Mouse (Mus musculus) megakaryocyte progenitor cell, adult 5-6 weeks (primary cell): ENCODE measurements around the gene Cbfa2t2. TPM values are rescaled to one million over a fixed set of nuclear protein-coding genes. Genes with fewer than 3 reads are reported as not detected.

Experiments used
- ATAC-seq: replicated peaks from 2 replicates; pipeline ENCODE4 v1.8.0; 2016; ENCODE audit warnings: mild to moderate bottlenecking, moderate TSS enrichment, inconsistent platforms; ENCODE audit not compliant: poor library complexity
- total RNA-seq, 2 experiments: library from RNA; stranded (forward) in 1 of 2; stranded (reverse) in 1 of 2; fragments of 157-497, 149-512 nt in 1 of 2; fragments of 200-1000 nt in 1 of 2; gene quantifications; 2 replicates each; pipeline versions ENCODE4 v1.2.3 to v1.2.4; 2015 to 2017

Cbfa2t2 gene
- 14.8 and 23.3 TPM in 2 replicates for total RNA-seq (2015)
- total RNA-seq (2017), result 10.1 and 11.5 TPM in 2 replicates

DNA sequence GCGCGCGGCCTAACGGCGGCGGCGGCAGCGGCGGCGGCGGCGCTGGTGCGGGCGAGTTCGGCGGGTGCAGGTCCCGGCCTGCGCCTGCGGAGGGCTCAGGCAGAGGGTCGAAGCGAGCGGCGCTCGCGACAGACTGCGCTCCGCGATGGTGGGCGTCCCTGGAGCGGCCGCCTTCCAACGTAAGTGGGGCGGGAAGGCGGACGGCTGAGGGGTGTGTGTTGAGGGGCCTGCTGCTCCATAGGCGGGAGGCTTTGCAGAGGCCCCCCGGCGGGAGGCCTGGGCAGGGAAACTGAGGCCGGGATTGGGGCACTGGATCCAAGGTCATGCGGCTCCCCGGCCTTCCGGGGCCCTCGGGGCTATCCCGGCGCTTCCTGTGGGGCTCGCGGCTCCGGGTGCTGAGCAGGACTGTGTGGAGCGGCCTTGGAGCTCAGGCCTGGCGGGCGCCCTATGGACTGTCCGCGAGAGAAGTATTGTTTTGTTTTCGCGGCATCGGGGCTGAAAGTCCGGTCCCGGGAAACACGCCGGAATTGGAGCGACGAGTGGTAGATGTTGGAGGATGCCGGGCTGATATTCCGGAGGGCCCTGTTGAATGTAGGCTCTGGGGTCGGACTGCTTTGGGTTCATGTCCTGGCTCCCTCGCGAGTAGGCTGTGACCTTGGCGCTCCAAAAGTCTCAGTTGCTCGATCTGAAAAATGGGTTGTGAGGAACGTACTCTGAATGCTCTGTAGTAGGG, at the start of gene Cbfa2t2:
Cbfa2t2 (plus strand) TSS at position 24 of the 733 bp plus-strand sequence.
- peak; percentile 22 for ATAC-seq

DNA sequence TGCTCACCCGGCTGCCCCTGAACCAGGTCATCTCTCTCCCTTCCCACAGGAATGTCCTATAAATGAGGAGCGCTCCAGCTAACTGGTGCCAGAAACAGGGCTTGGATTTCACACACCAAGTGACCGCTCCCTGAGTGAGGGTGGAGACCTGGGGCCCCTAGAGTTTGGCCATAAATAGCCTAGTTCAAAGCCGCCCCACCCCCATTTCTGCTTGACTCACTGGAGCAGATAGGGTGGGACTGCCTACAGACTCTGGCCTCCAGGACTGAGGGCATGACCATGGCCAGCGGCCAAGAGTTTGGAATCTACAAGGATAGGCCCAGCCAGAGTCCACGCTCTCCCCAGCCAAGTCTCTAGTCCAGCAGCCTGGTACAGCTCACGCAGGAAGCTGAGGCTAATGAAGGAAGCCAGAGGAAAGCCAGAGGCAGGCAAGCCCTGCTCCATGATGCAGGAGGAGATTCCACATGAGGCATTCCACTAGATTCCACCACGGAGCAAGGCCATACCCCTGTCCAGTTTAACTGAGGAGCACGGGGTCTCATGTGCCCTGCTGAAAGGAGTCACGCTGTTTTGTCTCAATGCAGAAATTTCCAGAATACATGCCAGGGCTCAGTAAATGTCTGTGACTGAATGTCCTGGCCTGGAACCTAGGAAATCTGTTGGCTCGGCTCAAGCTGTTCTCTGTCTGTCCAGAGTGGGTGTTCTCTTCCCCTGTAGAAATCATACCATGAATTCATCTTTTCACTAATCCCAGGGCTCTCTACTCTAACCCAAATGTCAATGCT, 45.9 kb upstream of the Cbfa2t2 start:
- ATAC-seq, result no peak

DNA sequence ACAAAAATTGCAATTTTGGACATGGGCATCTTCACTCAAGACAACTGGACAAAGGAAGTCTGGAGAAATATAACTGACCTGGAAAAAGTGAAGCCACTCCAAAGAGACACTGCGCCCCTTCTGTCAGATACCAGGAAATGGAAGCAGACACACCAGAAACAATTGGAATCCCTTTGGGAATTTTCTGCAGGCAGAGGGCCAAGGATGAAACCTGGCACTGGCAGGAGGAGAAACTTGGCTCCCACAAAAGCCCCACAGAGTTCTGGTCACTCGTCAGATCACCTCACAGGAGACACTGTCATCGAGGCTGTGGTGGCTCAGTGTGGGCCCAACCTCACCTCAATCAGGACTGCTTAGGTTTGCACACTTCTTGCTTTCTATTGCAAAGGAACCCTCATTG, 41.7 kb upstream of the Cbfa2t2 start:
- no peak for ATAC-seq

DNA sequence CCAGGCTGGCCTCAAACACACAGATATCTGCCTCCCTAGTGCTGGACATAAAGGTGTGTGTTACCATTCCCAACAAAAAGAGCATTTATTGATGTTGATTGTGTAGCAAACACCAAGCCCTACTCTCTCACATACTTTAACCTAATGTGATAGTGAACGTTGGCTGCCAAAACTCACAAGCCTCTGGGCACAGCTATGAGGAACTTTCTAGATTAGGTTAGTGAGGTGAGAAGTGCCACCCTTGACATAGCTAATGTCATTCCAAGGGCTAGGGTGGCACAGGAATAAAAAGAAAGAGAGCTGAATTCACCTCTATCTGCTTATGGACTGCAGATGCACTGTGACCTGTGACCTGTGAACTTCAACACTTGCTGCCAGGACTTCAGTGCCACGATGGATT, 39.8 kb upstream of the Cbfa2t2 start:
- ATAC-seq, result no peak

DNA sequence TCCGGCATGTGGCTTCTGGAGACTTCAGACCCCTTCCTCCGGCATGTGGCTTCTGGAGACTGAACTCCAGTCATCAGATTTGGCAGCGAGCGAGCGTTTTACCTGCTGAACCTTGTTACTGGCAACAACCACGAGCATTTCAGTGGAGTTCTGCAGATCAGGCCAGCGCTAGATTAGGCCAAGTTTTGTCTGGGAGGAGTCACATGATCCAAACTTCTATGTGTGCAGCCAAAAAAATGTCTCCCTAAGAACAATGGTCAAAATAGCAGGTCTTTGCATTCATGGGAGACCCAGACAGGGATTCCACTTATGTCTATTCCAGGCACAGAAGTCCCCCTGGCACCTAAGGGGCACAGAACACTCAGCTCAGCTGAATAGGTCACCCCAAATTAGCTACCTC, 38.0 kb upstream of the Cbfa2t2 start:
- no peak for ATAC-seq

DNA sequence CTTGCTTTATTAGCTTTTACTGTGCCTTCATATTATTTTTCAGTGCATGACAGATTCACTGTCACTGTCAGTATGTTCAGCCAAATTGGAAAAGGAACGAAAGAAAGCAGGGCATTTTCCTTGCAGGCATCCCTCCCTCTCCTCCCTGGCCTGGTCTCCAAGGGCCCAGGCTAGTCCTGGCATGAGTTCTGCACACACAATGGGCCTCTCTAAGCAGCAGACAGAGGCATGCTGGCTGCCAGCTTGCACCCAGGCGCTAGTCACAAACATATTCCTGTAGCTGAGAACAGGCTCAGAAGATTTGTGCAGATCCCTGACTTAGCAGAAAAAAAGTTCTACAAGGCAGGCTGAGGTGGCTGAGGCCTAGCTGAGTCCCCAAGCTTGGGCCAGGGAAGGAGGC, 37.0 kb upstream of the Cbfa2t2 start:
- ATAC-seq, result no peak

DNA sequence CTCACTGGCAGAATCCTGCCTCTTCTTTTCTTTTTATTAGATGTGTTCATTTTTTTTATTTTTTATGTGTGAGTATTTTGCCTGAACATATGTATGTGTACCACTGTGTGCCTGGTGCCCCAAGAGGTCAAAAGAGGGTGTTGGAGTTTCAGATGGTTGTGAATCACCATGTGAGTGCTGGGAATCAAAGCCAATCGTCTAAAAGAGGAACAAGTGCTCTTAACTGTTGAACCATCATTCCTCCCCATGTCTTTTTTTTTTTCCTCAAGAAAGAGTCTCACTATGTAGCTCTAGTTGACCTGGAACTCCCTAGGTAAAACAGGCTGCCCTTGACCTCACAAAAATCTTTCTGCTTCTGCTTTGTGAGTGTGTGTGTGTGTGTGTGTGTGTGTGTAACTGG, 34.3 kb upstream of the Cbfa2t2 start:
- ATAC-seq, result no peak

DNA sequence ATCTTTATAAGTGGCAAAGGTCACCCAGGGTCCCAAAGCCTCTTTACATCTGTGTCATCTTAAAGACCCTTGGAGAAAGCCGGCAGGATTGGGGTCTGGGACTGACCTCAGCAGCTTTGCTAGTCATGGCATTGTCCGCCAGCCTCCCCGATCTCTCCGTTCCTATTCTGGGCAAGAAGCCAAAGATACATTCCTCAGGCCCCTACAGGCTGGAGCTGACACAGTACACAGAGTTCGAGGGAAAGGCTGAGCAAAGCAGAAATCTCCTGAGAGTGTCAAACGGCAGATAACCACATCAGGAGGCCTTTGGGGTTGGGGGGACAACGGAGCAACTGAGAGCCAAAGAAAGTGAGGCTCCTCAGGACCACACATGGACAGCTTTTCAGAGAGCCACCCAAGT, 33.5 kb upstream of the Cbfa2t2 start:
- 0 out of 2 replicates have a peak, but pooled peaks have one; percentile 38 for ATAC-seq

DNA sequence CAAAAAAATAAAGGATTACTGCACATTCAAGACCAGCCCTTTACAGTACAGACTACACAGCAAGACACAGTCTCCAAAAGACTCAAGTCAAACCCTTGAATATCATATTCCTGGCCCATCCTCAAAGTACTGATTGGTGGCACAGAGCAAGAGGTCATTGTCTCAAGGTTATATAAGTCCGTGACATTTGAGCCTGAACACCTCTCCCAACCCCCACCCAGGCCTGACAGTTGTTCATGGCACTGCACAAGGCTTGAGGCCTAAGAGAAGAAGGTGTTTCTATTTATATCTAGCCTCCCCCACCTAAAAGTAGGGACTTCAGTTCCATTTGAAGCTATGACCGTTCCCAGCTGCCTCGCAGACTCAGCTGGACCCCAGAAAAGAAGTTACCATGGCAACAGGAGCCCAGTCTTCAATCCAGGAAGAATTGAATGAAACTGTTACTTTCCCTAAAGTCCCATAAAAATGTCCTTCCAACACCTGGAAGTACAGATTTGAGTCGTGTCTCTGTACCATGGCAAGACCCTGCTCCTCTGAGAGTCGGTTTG, 30.8 kb upstream of the Cbfa2t2 start:
- ATAC-seq, result no peak

DNA sequence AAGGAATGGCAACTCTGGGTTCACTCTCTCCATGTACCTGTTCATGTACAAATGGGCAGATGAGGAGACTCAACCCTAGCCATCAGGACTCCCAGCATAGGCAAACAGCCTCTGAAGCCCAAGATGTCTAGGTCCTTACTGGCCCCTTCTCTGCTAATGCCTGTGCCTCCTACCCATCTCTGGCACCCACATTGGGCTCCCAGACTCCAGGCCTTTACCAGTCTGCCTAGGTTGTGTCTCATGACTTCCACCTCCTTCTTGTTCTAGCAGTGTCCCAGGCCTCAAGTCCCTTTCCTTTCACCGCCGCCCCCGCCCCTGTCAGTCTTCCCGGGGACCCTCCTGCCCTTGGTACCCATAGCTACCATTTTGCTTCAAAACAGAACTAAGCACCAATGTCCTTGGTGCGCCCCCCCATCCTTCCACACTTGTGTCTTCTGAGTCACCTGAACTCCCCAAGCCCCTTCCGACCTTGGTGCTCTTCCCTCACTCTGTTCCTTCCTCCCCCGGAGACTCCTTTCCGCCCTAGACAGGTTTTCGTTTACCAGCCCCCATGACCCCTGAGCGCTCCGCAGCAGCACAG, 29.1 kb upstream of the Cbfa2t2 start:
- no peak for ATAC-seq

DNA sequence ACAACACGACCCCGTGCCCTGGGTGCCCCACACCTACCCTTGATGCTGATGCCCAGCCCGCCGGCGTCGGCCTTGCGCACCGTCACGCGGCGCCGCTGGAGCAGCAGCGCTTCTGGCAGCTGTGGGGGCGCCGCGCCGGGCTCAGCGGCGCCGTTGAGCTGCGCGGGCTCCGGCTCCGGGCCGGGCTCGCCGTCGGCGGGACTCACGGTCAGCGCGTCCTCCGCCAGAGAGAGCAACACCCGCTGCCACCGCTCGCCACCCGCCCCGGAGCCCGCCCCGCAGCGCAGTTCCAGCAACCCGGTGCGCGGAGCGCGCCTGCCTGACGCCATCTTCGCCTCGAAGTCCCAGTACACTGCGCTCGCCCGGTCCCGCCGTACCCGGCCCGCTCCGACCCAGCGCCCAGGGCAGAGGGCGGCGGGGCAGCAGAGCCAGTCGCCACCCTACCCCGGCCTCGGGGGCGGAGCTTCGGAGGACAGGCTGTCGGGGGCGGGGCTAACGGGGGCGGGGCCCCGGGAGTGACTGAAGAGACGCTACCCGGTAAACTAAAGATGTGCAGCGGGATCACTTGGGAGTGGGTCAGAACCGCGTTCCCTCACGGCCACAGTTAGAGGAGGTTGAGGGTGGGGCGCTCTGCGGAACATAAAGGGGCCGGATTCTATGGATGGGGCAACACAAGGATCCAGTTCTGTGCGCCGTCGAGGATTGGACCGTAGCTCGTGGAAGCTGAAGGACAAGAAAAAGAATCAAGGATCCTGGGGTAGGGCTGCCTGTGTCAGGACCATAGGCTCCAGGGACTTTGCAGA, 28.4 kb upstream of the Cbfa2t2 start, which contains the start of gene Snta1:
Snta1 (minus strand) TSS at position 457 of the 803 bp plus-strand sequence.
- peak; percentile 80 for ATAC-seq

DNA sequence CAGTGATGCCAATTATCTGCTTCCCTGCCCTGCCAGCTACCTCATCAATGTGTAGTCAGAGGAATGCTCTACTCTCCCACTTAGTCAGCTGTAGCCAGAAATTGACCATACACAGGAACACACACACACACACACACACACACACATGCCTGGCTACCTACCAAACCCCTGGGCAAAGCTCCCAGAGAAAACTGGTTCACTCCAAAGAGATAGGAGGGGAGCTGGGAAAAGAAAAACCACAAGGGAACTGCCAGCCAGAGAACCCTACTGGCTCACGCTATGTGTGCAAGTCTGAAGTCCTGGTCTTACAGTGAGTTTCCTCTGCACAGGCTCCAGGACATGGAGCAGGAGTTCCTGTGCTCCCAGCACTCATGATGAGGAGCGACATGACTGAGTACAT, 25.9 kb upstream of the Cbfa2t2 start:
- ATAC-seq, result no peak

DNA sequence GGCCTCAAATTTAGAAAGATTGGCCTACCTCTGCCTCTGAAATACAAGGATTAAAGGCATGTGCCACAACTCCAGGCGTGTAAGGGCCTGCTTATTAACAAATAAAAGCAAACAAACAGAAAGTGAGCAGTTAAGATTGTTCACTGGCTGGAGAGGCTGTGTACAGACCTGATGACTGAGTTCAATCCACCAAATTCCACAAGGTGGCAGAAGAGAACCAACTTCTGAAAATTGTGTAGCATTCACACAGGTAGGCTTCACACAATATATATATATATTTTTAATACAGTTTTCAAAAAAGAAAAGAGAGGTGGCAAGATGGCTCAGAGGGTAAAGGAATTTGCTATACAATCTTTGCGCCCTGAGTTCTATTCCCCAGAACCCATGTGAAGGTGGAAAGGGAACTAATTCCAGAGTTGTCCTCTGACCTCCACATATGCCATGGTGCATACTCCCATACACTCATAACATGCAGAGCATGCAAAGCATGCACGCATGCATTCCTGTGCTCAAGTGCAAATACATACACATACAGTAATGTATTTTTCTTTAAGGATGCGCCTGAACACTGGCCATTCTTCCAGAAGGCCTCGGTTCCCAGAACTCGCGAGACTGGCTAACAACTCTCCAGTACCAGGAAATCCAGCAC, 24.1 kb upstream of the Cbfa2t2 start:
- peak; percentile 59 for ATAC-seq

DNA sequence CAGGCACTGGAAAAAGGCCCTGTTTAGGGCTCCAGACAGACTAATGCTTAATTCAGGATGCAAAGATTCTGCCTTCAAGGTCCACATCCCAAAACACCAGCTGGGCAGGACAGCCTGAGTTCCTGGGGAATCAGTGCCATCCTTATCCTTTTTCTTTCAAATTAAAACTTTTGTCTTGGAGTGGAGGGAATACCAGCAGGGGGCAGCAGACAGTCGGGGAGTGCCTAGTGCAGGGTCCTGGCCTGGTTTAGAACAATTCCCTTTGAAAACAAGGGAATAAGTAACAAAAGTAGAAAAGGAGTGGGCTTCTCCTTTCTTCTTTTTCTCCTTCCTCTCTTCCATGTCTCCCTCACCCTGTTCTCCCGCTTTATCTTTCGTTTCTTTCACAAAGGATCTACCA, 19.2 kb upstream of the Cbfa2t2 start:
- ATAC-seq, result peak; percentile 74

DNA sequence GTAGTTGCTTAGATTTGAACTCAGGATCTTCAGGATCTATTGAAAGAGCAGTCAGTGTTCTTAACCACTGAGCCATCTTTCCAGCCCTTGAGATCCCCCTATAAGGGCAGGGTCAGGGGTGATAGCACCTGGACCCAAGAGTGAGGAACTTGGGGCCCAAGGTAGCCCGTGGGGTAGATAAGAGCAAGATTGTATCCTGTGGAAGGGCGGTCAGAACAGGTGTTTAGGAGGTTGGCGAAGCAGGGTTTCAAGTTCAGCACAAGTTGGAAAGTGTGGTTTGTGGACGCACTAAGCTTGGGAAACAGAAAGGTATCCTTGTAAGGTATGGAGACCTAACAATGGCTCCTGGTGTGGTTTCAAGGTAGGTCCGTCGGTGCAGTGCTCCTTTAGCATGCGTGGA, 18.3 kb upstream of the Cbfa2t2 start:
- no peak for ATAC-seq

DNA sequence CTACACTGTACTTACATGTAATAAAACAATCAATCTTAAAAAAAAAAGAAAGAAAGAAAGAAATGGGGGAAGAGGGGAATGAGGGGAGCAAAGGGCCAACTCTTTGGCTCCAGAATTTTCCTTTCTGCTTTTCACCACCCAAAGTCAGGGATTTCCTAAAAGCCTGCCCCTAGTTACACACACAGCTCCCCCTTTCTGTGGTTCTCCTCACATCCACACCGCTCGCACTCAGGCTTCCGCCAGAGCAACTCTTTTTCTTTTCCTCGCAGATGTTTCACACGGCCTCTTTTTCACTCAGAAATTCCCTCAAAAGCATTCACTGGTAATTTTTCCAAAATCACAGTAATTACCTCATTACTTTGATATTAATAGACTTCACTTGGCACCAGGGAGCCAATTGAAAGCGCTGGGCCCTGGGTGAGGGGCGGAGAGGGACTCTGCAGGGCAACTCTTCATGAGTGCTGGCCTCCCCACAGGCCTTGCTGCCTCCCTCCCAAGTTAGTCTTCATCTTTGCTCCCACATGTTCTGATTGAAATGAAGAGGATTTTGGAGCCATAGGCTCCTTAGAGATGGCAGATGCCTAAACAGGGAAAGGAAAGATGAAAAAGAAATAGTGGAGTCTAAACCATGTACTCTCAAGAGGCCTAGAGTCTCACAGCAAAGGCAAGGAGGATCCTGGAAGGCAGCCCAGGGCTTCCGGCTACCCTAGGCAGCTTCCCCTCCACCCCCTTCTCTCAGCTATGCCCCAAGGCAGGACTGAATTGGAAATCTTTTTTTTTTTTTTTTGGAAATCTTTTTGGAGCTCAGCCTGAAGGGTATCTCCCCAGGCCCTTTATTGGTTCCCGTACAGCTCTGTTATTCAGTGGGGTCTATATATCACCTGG, 16.4 kb upstream of the Cbfa2t2 start:
- no peak for ATAC-seq

DNA sequence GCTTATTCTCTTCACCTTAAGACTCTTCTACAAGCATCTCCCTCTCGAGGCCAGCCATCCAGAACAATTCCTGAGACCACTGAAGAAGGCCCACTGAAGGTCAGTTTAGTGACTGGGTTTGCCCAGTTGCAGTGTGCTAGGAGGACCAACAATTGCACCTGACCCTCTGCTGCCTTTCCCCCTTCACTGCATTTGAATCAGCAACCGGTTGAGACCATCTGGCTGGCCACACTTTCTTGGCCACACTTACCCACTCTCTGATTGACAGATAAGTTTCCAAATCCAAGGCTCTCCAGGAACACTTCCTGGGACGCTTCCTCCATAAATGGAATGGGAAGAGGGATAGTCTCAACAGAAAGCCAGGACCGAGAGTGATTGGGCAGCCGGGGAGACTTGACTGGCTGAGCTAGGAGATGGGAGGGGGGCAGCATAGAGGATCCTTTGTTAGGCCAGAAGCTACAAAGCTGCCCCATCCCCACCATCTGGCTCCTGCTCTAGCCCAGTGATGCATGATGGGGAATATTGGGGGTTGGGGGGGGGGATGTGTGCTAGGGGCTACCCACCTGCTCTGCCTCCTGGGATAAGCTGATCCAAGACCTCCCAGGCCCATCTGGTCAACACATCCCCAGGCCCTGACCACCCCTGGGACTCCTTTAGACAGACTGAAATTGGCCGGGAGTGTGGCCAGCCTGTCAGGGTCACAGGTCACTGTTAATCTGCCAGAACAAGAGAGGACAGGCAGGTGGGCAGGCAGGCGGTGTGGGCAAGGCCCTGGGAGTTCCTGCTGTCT, 15.1 kb upstream of the Cbfa2t2 start:
- no peak for ATAC-seq

DNA sequence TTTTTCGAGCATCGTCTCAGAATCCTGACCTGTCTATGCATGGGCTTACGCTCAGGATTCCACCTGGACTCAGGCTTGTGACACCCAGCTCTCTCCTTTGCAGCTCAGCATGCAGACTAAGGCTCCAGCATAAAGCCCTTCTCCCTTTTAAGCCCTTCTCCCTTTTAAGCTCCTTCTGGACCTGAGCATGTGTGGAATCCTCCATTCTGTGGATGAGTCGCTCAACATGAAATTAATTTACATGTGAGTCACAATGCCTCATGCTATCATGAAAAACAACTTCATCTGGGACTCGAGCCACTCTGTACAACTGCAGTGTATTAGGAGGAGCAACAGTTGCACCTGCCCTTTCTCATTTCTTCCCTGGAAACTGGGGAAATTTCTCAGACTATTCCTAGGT, 14.1 kb upstream of the Cbfa2t2 start:
- ATAC-seq, result no peak
